Mouse (Mus musculus): Measurements from ENCODE around the gene Tmem211.

Tmem211 gene

DNA sequence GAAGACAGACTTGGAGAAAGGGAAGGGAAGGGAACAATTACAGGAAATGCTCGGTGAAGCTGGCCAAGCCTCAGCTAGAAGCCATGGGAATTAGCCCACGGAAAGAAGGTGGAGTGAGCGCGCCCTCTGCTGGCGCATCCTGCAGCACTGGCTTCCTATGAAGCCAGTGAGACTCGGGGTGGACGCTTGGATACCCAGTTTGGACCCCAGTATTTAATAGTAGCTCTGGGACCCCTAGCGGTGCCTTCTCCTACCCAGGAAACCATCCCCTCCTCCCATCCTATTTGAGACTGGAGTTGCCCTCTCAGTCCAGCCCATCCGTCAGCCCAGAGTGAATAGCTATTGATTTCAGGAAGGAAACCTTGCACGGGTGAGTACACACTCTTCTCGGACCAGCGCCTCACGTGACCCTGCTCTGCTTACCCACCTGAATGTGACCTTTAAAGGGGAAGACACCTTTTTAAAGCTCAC lies at the start of gene Tmem211:
Gene Tmem211 (plus strand): TSS at position 278 of the 471 bp plus-strand sequence.
- peak; percentile 88 for DNase-seq (ENCODE audit: low read depth, low spot score)

DNA sequence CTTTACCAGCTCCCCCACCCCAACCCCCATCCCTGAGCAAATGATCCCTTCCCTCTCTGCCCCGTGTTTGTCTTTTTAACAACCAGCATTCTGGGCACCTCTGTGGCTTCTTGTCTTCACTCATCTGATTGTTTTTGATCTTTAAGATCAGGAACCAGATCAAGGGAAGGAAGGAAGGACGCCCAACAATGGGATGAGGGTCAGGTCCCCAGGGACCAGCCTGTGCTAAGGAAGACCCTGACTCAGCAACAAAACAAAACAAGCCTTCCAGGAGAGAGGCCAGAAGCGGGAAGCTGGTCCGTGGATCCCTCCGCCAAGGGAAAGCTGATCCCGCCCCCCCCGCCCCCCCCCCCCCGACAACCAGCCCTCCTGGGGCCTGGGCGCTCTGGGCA lies 47.3 kb upstream of the Tmem211 start:
- DNase-seq (ENCODE audit: low read depth, low spot score): peak; percentile 20

DNA sequence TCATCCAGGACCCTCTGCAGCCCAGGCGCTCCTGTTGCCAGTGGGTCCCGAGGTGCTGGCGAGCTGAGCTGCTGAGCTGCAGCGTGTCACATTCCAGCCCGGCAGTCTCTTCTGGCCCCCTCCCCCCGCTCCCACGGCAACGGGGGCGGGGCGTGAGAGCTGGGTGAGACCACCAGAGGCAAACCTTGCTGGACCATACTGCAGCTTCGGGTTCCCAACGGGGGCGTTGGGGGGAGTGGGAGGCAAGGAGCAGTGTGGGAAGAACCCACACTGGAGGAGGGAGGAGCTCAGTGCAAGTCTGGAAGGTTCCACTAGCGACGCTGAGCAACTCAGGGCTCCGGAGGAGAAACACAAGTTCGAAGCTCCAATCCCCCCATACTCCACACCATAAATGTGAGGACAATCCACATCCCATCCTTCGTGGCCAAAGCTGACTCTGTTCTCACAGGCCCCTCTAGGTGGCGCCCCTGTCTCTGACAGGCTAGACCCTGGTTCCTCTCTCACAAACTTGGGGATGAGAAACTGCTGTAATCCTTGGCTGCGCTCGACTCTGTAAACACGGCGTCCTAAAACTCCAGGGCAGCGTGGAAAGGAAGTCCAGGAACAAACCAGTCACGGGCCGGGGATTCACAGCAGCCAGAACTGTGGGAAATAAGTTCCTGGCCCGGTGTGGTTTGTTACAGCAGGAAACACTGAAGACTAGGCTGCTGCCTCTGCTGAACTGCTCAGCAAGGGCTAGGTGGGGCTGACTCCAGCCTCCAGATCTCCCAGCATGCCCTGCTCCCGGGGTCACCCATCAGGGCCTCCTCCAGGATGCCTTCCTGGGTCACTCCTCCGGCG lies 46.6 kb upstream of the Tmem211 start:
- peak; percentile 92 for DNase-seq (ENCODE audit: low read depth, low spot score)

DNA sequence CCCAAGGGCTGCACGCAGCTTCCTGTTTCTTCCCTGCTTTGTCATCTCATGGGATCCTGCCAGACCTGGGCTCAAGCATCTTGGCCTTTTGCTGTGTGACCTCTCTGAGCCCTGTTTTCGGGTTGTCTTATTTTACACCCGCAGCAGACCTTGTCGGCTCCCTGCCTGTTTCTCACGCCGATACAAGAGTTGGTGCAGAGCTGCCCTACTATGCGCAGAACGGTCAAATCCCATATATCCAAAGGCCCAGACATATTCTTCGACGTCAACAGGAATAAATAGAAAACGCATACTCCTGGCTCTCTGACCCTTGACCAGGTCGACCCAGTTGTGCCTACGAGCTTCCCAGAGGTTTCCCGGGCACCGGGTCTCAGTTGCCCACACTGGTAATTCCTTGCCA lies 46.0 kb upstream of the Tmem211 start:
- no peak for DNase-seq (ENCODE audit: low read depth, low spot score)

DNA sequence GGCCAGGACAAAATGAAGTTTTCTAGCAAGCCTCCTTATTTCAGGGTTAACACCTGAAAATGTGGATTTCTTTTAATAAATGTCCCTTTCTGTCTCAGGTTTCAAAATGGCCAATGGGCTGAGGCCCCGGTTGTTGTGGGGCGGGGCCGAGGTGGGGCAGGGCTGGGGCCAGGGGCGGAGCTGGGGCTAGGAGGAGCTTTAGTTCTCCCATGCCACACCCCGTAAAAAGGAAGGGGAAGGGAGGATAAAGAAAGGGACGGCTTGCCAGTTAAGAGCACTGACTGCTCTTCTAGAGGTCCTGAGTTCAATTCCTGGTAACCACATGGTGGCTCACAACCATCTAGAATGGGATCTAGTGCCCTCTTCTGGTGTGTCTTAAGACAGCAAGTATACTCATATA lies 45.3 kb upstream of the Tmem211 start:
- peak; percentile 84 for DNase-seq (ENCODE audit: low read depth, low spot score)

DNA sequence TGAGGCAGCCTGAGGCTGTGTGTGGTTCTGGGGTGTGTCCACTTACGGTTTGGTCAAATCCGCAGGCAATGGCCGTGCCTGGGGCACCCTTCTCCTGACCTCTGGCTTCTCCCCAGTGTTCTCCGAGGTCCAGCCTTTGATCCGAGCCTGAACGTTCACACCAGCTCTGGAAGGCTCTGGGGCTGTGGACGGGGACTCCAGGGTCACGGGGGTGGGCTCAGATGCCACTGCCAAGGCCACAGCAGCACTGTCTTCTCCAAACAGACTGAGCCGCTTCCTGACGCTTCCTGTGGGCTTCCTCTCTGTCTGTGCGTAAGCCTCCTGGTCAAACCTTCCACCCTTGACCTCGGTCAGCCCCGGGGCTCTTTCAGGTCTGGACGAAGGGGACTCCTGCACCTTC lies 36.2 kb upstream of the Tmem211 start:
- DNase-seq (ENCODE audit: low read depth, low spot score): no peak

DNA sequence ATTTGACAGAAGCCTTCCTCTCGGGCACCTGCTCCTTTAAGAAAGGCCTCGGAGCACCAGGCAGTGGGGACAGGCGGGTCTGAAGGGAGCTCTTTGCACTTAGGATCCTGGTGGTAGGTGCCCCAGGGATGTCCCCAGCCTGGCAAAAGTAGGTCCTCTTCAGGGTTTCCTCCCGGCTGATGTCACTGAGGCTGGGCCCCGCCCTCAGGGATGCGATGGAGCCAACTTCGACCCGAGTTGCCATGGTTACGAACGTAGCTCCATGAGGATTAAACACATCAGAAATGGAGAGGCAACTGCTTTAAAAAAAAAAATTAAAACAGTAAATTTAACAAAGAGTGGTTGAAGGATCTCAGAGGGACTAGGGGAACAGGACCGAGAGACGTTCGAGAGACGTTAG lies 34.8 kb upstream of the Tmem211 start:
- DNase-seq (ENCODE audit: low read depth, low spot score): peak; percentile 48

DNA sequence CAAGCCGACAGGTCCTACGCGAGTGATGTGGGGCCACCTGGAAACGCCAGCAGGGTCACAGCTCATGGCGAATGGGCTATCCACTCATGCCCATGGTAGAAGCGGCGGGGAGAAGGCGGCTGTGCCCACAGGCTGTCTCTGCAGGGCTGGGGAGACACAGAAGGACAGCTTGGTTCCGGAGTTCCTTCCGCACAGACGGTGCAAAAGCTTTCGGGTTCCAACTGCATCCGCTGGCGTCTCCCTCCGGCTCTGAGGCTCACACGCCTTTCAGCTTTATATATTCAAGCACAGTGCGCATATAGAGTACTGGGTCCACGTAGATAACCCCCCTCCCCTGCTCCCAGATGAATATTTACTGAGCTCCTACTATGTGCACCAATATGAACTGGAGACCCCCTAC lies 32.9 kb upstream of the Tmem211 start:
- DNase-seq (ENCODE audit: low read depth, low spot score): no peak

DNA sequence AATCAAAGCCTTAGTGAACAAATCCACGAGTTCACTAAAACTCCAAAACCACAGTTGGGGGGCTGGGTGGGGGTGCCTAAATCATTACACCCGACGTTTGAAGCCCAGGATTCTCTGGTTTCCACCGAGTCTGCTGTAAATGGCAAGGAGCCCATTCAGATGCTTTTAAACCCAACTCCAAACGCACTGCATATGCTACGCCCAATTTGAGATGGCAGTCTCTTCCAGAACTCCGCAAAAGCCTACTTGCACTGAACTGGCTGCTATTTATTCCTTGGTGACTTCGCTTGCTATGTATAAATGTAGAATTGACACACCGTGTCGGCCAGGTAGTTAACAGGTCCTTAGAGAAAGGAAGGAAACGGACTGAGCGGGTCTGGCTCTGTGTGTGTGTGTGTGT lies 31.3 kb upstream of the Tmem211 start:
- DNase-seq (ENCODE audit: low read depth, low spot score): no peak

DNA sequence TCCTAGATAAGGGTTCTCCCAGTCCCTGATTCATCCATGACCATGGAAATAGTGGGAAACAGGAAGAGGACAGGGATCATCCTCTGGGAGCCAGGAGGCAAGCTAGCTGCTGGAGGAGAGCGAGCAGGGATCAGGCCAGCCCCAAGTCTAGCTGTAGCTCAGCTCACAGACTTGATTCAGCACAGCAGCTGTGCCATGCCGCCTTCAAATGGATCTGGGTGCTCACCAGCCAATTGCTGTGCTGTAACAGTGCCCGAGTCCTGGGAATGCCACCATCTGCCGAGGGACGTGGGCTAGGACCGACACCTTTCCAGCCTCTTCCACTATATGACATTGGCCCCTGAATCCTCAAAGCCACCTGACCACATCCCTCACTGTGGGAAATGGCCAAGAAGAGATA lies 30.8 kb upstream of the Tmem211 start:
- DNase-seq (ENCODE audit: low read depth, low spot score): no peak

DNA sequence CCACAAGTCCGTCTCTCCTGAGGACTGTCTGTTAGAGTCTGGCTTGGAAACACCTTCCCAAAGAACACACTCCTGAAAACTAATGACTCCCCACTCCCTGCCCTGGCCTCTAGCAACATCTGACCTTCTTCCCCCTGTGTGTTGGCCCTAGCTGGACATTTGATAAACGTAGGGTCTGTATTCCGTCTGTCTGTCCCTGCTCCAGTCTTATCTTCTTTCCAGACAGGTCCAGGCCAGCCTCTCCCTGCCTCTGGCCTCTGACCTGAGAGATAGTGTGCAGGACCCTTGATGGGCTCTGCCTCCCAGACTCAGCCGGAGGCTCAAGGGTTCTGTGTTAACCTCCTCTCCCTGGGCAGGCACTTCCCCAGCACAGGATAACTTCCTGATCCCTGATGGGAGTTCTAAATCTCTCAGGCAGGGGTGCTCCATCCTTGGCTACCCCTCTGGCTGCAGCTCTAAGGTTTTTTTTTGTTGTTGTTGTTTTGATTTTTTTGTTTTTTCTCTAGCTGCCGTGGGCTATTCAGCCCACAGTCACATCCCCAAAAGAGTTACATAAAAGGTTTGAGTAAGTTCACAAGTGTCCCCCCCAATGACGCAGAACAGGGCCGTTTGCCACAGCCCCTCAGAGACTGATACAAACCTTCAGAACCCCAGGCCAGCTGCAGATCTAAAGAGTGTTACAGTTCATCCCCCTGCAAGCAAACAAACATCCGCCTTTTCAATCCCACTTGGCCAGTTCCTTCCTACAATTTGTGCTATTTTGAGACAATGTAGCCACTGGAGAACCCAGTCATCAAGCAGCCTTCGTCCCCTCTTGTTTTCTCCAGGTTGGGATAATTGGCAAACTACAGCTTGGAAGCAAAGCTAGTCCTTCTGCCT lies 29.6 kb upstream of the Tmem211 start:
- DNase-seq (ENCODE audit: low read depth, low spot score): no peak

DNA sequence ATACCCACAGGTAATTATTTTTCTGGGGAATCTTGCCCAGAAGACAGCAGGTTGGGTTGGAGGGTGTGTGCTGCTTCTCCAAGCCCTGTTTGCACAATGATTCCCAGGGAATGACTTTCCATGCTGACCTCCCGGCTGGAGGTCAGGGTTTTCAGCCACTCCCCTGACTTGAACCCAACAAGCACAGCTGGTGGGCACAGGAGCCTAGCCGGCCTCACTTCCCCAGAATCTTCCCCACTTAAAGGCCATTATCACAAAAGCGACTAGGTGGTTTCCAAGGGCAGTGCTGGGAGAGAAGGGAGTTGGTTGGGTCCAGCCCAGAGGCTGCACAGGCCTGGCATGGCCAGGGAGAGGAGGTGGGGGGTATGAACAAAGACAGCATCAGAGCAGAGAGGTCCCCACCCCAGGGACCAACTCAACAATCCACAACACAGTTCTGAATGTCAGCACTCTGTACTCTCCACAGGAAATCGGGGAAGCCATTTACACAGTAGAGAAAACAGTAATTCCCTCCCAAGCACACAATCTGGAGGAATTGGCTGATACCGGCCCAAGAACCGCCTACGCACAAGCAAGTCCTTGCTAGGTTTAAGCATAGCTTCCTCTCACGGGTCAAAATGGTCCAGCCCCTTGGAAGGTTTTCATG lies 27.5 kb upstream of the Tmem211 start:
- DNase-seq (ENCODE audit: low read depth, low spot score): peak; percentile 72

DNA sequence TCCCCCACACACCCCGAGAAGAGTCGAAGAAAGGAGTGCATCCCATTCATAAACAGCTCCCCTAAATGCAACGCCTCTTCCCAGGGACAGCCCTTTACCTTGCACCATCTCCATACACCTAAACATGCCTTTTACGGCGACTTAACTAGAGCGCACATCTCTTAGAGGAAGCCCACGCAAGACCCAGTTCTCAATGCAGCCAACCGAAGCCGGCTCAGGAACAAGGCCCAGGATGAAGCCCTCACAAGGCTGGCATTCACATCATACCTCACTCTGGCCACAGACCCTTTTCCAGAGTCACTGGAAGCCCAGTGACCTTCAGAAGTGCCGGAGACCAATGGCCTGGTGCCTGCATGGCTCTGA lies 27.0 kb upstream of the Tmem211 start:
- no peak for DNase-seq (ENCODE audit: low read depth, low spot score)

DNA sequence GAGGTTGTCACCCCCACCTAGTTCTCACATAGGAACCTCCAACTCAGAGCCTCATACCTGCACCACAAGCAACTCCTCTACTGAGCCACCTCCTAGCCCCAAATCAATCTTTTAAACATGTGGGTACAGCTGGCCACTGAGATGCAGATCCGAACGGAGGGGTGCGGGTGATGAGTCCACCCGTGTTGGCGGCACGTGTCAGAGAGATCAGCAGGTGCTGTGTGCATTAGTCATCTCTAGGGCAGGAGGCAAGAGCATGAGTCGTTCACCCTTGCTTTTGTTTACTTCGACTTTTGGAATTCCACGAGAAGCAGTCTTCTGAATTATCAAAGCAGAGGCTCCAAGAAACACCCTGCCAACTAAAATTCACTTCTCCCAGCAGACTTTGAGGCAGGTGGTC lies 22.5 kb upstream of the Tmem211 start:
- DNase-seq (ENCODE audit: low read depth, low spot score): no peak

DNA sequence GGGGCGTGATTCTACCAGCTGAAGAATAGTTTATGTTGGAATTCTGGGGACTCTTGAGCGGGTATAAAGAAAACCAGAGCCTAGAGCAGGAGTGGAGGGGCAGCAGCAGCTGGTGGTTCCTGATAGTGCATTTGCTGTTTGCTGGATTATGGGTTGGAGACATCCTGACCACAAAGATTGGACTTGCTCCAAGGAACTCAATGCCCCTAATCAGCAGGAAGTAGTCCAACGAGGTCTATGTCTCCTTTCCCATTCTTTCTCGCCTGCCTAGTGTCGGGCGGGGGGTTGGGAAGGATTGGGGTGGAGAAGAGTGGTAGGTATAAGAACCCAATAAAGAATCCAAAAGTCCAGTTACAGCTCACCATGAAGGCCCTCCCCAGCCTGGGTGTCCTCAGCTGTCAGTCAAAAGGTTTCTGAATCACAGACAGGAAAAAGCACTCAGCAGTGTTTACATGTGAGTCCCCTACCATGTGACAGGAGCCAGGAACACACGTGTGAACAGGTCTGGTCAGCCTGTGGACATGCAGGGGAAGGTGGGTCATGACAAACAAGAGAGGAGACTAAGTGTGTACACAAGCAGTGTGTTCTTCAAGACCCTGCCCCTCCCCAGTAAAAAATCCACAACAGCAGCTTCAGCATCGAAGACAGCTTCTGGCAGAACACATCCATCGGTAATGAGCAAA lies 19.9 kb upstream of the Tmem211 start:
- no peak for DNase-seq (ENCODE audit: low read depth, low spot score)

DNA sequence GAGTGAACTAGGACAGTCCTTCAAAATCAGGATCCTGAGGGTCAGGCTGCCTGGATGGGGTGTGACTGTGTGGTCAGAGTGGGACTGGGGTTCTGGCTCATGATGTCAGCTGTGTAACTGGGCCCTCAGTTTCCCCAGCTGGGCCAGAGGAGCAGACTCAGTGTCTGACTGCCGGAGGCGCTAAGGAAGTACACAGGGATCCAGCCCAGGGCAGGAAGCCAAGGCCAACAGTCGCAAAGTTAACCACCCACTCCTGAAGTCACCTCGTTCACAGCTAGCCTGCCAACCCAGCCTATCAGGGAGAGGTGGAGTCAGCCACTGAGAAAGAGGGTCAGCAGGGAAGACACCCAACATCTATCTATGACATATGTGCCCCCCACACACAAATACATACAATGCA lies 18.7 kb upstream of the Tmem211 start:
- DNase-seq (ENCODE audit: low read depth, low spot score): no peak

DNA sequence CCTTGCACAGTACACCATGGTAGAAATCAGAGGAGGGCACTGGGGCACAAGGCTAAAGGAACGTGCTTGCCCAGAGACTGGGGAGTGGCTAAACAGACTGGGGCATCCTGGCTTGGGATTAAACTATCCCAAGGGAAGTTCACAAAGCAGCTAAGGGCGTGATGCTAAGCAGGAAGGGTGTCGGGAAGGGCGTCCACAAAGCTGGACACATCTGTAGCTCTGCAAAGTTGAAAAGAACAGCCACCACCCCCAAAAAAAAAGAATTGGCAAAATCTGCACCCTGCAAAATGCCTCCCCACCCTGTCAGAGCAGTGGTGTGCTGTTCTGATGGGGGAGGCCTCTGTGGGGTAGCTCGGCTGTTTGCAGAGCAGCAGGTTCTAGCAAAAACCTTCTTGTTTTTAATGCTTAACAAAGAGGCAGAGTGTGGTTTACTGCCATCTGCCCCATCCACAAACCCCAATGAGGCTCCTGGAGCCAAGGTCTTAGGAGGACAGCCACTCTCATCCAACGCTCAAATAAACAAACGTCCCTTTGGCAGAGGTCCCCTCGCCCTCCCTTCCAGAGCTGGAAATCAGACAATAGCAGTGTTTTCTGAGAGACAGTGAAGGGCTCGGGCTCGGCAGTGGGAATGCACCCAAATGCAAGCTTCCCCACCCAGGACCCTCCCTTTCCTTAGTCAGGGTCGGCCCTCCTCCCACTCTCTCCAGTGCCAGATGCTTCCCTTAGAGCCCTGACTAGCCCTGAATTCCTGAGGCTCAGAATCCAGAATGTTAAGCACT lies 17.9 kb upstream of the Tmem211 start:
- peak; percentile 72 for DNase-seq (ENCODE audit: low read depth, low spot score)

DNA sequence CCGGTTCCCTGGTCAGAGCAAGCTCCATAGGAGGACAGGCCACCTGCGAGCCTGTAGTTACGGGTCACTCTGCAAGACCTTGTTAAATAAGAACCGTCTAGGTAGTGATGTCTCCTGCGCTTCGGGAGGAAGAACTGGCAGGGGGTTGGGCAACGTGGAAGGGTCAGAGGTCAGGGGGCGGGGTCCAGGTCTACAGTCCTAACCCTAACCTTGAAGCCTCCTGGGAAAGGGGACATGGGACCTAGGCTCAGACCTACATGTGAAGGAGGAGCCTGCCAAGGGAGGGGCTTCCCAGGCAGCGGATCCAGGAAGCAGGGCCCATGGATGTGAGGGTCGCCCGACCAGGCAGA lies 17.3 kb upstream of the Tmem211 start:
- peak; percentile 85 for DNase-seq (ENCODE audit: low read depth, low spot score)

DNA sequence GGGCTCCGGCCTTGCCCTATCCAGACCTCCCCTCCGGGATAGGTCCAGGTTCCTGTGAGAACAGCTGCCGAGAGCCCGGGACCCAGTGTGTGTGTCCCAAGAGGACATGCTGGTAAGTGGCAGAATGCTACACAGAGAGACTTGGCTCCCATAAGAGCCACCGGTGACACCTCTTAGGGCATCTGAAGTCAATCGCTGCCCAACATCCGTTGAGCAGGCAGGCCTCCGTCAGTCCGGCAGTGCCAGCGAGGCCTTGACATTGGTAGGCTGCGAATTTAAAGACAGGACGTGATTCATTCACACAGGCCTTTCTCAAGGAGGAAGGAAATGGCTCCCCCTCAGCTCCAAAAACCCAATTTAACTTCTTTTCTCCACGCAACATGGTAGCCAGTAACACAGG lies 16.8 kb upstream of the Tmem211 start:
- no peak for DNase-seq (ENCODE audit: low read depth, low spot score)

DNA sequence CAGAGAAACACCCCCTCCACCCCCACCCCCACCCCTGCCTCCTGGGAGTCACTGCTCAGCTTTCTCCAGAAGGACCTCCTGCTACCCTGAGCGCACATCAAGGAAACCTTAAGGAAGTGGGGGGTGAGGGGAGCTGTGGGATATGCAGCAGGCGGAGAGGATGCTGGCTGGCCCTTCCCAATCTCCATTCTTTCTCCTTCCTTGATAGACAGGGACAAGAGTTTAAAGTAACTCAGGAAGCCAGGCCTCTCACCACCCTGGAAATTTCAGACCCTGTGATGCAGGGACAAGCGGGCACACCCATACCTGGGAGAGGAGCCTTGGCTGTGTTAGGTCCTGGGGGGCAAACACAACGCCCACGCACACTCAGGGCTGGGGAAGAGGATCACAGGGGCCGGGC lies 16.4 kb upstream of the Tmem211 start:
- DNase-seq (ENCODE audit: low read depth, low spot score): no peak

All from R1 (cell line).